Mouse (Mus musculus): ENCODE results near the gene Wnt10b.

DNA sequence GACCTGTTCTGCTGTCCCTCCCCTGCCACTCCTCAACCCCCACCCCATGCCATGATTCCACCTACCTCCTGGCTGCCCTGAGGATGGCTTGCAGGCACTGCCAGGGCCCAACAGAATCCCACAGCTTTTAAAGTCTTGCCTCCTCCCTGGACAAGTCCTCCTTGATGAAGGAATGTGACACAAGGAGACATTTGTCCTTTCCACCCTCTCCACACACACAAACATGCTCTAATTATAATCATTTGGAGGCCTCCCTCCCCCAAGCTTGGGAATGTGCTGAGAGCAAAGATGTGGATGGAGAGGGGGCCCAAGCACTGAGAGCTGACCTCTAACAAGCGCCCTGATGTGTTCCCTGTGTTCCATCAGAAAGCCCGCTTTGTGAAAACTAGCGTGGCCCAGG is 31.4 kb upstream of the Wnt10b start, which contains the start of gene Ddn:
- TF ChIP-seq POLR2A (IDR thresholded peaks at IDR 0.05; ENCODE audit: borderline replicate concordance, extremely low read depth, low read depth, low read length) (no peak), CTCF (IDR thresholded peaks at IDR 0.05; ENCODE audit: insufficient read depth, low read length) (no peak)
